Mouse (Mus musculus) 3134 (cell line): Measurements from ENCODE around the gene Osgep.
A peak's percentile ranks its signal among the peaks of the same experiment; 100 is the strongest.
"Not testable (repeated sequence)": the region's sequence is repeated elsewhere in the genome, so short reads cannot be mapped to it uniquely, and the experiment has no call there.

ENCODE experiments used
- DNase-seq: peaks from one replicate; pipeline ENCODE4 v3.0.0-alpha.2; 2011; ENCODE audit warnings: low spot score; ENCODE audit not compliant: insufficient read length; ENCODE audit errors: extremely low read depth

Gene Osgep

DNA sequence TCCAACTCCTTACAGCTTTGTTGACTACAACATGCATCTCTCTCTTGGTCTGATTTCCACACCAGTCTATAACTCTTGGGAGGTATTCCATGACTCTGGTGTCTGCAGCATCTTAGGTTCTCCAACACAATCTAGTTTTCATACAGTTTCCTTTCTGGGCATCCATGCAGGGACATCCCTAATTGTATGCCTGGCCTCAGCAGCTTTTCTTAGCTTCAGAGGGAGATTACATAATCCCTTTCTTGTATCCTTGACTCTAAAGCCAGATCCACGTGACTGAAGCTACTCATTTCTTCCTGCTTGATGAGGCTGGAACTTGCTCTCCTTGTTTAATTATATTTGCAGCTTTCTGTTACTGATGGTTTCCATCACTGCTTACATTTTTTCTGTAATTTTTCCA is 12.0 kb upstream of the Osgep start:
- DNase-seq, result no peak

DNA sequence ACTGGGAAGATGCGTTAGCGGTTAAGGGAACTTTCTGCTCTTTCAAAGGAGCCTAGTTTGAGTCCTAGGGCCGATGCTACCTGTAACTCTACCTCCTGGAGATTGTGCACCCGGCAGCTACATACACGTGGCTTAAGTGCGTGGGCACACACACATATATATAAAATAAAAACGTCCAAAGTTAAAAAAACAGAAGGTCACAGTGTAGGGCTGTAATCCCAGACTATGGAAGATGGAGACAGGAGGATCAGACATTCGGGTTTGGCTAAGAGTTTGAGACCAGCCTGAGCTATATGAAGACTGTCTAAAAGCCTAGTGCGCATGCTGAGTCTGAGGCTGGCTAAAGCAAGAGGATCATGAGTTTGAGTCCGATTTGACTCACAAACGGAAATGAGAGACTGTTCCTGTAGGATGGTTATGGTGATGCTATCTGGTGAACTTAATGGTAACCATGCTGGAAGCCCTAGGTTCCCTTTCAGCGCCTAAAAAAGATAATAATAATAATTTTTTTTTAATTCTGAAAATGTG is 6.9 kb upstream of the Osgep start:
- DNase-seq, result no peak

DNA sequence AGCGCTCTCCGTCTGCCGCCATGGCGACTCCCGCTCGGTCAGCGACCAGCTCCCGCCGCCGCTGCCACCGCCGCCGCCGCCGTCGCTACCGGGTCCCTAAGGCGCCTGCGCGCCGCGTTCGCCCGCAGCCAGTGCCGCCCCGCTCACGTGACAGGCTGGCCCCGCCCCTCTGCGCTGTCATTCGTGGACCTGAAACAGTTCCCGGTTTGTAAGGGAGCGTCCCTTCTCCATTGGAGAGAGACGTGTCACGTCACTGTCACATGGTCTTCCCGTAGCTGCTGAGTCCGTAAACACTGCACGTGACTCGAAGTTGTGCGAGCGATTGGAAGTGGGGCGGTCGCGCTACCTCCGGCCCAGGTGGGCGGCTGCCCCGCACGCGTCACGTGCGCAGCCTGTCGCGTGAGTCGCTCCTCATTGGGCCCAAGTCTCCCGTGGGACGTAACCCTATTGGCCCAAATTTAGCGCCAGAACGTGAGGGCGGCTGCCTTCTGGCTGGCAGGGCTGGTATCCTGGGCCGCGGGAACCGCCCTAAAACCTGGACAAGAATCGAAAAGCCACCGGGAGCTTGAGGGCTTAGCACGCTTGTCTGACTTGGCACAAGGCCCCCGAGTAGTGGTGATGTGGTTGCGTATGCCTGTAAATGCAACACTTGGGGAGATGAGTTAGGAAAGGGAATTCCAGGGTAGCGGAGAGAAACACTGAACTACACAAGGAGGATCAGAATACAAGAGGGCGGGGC is 6.2 kb upstream of the Osgep start, which contains the start of the genes Pip4p1 and Pnp:
Gene Pip4p1, minus strand, starts transcription at position 103 of the 739 bp plus-strand sequence.
Gene Pnp, plus strand, starts transcription at position 329 of the 739 bp plus-strand sequence.
- peak; percentile 100 for DNase-seq

DNA sequence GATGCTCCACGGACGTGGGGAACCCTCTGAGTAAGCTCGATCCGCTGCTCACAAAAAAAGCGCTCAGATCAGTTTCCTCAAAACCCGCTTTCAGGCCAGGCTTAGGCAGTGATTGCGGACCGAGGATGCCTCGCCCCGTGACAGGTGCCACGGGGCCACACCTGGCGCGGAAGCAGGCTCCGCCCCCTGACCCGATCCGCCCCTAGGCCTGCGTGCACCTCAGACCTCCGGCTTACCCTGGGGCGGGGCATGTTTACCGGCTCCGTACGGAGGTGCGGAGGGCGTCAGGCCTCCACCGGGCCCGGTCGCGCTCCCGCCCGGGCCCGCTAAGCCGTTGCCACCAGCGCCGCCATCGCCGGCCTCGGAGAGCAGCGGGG is 5.7 kb upstream of the Osgep start:
- DNase-seq, result no peak

DNA sequence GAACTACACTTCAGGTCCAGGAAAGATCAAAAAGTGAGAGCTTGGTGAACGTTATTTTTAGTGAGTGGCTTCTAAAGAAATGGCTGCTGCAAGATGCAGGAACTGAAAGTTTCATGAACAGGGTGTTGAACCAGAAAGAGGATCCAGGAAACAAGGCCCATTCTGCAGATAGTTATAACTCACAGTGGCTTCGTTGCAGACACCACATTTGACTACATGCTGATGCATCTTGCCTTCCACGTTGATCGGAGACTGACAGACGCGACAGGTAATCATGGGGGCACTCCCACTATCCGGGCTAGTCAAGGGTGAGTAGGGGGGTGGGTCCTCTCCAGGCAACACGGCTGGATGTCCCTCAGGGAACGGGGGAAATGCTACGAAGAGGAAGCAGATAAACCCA is 5.3 kb upstream of the Osgep start:
- no peak for DNase-seq

DNA sequence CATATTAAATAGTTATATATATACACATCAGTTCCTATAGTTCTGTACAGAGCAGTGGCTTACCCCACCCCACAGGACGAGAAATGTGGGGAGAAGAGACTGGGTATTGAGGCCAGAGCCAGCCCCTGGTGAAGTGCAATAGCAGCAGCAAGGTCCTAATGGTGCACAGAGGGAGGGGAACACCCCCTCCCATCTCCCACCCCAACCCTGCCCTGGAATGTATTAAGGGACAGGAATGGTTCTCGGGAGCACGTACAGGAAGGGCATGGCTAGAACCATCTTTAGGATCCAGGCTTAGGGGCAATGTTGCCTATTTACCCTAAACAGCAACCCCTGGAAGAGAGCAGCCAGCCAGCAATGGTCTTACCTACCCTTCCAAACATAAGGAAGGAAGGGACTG is 2.7 kb upstream of the Osgep start:
- DNase-seq, result no peak

DNA sequence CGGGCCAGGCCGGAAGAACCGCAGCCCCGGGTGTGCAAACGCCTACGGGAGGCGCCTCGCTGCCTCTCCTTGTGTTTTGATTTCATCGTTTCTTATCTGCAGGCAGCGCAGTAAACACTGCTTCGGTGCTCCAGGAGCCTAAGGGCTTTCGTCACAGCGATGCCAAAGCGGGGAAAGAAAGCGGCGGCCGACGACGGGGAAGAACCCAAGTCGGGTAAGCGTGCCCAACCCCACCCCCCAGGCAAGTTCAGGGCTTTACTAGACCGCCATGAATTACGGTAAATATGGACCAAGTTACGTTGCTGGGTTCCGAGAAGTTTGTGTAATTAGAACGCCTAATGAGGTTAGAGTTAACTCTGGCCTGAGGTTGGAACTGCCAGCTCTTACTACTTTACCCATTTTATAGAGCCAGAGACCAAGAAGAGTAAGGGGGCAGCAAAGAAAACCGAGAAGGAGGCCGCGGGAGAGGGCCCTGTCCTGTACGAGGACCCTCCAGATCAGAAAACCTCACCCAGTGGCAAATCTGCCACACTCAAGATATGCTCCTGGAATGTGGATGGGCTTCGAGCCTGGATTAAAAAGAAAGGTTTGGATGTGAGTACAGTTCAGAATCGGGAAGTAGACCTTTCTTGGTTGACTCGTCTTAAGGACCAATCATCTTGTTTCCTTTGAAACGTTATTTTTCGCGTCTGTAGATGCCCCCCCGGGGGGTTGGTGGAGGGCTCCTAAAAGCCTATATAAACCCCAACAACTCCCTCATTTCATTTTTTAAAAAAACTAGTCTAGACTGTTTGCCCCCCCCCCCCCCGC is 623 bp upstream of the Osgep start:
- no peak for DNase-seq

DNA sequence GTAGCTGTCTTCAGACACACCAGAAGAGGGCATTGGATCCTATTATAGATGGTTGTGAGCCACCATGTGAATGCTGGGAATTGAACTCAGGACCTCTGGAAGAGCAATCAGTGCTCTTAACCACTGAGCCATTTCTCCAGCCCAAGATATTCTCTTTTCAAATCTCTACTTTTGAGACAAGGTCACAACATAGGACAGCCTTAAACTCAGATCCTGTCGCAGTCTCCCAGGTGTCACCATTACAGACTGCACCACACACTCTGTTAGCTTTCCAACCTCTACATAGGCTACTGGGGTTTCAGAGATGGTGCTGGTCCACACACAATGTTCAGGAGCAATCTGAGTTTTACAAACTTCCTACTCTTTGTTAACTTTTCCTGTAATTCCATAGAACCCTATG is 1.3 kb downstream of the Osgep start:
- not testable (repeated sequence) for DNase-seq

DNA sequence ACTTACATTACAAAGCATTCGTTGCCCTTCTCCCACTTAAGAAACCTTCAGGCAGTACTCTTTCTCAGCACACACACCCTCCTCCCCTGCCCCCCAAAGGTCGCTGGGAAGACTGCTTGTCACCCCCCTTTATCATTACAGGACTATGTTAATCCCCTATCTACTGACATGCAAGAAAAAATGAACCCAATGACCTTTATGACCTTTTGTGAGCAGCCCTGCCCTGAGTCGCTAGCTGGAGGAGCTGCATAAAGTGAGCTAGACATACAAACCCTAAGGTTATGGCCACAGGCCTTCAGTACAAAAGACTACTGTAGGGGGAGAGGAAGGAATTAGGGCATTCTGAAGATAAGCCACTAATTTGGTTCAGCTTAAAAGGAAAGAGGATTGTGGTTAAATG is 13.3 kb downstream of the Osgep start:
- no peak for DNase-seq

DNA sequence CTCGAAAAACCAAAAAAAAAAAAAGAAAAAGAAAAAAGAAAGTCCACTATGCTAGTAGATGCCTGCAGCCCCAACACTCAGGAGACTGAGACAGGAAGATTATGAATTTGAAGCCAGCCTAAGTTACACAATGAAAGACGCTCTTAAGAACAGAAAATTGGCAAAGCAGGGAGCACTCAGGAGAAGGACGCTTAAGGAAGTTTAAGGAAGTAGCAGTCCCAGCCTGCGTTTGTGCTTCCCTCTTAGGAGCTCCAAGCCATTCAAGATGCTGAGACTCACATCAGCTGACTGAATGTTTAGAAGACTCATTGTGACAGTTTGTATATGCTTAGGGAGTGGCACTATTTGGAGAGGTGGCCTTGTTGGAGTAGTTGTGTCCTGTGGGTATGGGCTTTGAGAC is 16.6 kb downstream of the Osgep start:
- DNase-seq, result no peak

DNA sequence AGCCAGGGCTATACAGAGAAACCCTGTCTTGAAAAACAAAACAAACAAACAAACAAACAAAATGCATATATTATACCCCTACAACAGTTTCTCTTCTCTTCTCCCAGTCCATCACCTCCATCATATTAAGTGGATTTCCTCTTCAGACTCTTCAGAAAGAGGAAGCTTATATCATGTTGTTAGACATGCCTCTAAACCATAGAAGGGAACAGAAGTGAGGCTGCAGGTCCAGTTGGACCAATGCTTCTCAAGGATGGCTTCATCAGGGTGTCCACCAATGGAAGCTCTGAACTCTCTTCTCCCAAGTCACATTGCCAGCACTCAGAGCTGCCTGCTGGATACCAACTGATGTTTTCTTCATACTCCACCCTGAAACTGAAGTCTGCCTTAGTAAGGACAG is 19.4 kb downstream of the Osgep start:
- DNase-seq, result not testable (repeated sequence)

DNA sequence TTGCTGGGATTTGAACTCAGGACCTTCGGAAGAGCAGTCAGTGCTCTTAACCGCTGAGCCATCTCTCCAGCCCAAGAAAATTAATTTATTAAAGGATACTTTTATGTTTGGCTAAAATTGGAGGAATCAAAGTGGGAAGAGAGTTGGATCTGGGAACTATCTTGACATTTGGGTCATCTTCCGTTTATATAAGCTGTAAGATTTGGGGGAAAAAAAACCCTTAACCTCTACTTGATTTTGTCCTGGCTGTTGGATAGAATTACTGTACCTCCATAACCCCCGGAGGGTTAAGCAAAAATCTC is 19.9 kb downstream of the Osgep start:
- DNase-seq, result no peak

DNA sequence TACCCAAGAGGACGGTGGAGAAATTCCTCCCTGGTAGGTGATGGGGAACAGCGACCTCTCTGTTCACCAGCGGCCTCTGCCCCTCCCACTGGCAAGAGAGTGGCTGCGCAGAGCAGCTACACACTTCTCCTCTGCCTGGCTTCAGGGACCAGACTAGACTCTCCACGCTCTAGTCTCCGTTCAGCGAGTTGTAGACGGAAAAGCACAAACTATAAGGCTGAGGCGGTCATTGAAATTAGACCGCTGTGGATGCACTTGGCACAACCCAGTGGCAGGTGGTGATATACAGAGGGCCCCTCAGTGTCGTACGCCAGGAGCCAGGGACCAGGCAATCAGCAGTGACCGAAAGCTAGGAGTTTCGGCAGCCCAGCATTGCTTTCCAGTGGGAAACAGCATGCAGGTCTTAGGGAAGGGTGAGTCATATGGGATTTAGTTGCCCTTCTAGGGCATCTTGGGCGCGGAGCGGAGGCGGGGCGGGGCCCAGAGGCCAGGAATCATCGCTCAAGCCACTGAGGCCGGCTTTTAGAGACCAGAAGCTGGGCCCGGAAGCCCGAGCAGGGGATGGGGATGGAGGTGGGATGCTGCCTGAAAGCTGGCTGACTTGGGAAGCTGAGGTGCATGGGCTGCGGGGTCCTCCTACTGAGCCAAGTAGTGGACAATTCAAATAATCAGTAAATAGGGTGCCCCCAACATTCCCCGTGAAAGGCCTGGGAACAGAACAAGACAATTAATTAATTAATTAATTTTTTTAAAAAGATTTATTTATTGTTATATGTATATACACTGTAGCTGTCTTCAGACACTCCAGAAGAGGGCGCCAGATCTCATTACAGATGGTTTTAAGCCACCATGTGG is 20.5 kb downstream of the Osgep start:
- no peak for DNase-seq

DNA sequence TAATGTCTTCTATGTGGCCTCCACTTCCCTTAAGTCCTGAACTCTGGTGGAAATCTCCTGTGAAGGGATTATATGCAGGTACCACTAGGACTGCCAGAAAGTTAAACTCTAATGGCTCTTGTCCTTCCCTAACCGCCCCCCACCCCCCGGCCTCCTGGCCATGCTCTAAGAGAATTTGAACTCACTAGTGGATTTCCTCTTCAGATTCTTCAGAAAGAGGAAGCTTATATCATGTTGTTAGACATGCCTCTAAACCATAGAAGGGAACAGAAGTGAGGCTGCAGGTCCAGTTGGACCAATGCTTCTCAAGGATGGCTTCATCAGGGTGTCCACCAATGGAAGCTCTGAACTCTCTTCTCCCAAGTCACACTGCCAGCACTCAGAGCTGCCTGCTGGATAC is 26.7 kb downstream of the Osgep start:
- DNase-seq, result not testable (repeated sequence)

DNA sequence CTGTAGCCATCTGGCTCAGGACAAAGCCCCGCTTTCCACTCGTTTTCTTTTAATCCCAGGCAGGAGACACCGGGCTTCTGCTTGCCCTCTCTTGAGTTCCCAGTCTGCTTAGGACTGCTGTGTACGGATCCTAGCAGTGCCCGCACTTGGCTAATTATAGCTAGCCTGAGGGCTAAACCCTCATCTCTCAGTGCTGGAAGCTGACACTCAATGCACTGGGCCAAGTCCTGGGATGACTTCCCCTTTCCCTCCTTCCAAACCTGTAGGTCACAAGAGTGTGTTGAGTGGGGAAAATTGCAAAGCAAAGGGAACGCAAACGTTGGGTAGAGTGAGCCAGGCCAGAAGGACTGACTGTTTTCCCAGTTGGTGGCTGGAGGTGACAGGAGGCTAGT is 27.3 kb downstream of the Osgep start, which contains the start of gene Klhl33:
Gene Klhl33, minus strand, starts transcription at position 134 of the 392 bp plus-strand sequence.
- DNase-seq, result no peak

DNA sequence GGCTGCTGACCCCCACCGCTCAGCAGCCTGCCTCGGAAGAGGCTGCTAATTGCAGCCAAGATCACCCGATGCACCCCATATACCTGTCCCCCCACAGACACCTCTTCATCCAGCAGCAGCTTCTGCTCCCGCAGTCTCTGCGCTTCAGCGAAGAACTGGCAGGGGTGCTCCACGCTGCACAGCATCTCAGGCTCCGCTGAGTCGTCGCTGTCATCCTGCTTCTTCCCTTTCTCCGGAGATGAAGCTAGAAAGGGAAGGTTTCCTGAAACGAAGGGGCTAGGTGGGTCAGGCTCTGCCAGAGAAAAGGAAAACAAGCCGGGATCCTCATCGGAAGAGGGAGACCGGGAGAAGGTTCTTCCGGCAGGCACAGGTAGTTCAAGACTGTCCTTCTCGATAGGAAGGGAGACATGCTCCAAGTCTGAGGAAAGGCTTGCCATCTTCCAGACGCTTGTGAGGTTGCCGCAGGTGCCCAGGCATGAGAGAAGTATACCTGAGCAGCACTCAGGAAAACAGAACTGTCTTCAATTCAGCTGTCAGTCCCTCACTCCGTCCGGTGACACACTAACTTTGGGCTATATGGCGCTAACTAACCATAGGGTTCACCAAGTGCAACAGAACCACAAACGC is 27.8 kb downstream of the Osgep start:
- DNase-seq, result no peak

DNA sequence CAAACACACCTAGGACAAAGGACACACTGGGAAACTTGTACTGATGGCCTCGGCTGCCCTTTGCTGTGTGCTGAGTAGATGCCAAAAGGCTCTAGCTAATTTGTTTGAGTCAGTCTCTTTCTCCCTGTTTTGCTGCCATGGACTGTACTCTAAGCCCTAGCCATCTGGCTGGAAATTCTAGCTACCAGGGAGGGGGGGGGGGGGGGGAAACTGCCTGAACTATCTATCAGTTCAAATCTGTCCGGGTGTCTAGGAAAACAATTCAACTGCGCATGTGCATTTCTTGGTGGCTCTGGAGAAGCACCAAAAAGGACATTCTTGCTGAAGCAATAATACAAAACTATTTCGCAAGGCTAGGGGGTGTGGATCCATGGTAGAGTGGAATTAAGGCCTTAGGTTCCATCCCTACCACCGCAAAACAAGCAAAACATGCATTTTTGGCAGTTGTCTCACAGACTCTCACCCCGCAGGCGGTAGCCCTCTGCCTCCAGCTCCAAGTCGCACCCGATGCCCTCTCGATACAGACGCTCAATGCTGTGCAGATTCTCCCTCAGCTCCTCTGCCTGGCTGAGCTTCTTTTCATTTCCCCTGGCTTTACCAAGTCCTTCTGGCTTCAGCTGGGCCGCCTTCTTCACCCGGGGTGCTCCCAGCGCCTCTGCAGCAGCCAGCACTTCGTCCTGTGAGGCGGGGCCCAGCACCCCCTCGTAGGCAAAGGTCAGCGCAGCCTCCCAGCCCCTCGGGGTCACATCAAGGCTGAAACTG is 28.5 kb downstream of the Osgep start:
- peak; percentile 77 for DNase-seq

DNA sequence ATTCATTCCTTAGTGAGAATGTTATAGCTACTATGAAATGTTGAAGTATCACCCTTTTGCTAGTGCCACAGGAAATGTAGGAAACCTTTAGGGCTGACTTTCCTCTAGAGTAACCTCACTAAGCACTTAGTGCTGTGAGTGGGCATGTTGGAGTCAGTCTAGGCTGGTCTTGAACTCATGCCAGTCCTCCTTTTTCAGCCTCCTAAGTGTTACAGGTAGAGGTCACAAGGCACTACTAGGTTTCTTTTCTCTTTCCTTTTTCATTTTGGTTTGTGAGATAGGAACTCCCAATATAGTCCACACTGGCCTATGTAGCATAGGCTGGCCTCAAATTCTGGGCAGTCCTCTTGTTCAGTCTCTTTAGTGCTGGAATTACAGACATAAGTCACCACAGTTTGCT is 29.3 kb downstream of the Osgep start:
- no peak for DNase-seq

DNA sequence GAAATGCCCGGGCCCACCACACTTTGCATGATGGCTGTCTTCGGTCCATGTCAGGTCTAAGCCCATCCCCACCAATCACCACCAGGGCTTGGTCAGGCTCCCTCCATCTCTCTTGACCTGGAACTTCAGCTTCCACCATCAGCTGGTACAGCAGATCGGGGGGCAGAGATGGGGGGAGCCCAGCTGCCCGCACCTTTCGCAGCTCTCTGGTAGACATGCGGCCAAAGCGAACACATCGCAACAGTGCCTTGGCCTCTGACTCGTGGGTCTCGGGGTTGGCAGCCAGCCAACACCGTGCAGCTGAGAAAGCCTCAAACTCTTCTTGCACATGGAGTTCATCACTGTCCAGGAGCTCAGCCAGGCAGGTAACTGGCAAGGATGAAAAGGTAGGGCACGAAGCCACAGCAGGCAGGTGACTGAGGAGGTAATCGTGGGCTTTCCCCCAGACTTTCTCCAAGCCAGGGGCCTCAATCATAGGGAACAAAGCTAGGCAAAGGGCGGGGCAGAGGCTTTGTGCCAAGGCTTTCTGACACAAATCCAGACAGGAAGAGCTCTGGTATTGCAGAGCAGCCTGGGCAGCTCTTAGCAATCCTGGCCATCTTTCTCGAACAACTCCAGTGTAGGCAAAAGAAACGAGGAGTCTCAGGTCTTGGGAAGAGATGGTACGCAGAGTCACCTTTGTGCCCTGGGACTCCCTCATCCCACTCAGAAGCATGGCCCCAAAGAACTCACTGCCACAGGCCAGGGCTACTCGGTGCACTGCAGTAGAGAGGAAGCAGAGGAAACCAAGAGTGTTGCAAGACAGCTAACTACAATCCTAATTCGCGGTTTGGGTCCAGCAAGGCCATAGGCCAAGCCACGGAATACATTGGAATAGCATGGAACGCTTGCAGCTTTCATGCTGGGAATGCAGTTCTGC is 31.9 kb downstream of the Osgep start:
- peak; percentile 61 for DNase-seq
